Mouse (Mus musculus) ES-Bruce4 (cell line): ENCODE data around the gene Cabp4.

Experiments
- CTCF ChIP-seq: IDR thresholded peaks from one replicate; pipeline ENCODE4 v1.8.1; 2011; ENCODE audit warnings: low read depth, low read length
- EP300 ChIP-seq: IDR thresholded peaks from 2 replicates; pipeline ENCODE4 v1.6.1; 2011; ENCODE audit warnings: low read depth, low read length; ENCODE audit not compliant: insufficient read depth

- no peak for TF ChIP-seq EP300
- no peak for TF ChIP-seq CTCF
Measured at GRCm38 (mm10) chr19:4093772-4094171, 50.1 kb downstream of the Cabp4 start.
